Mouse (Mus musculus): ENCODE measurements around the gene Arhgap27.
A peak's percentile ranks its signal among the peaks of the same experiment; 100 is the strongest.
"Not testable (repeated sequence)": the region's sequence is repeated elsewhere in the genome, so short reads cannot be mapped to it uniquely, and the experiment has no call there.

Gene Arhgap27

GRCm38 (mm10) chr11:103363214-103364148 lies at the start of gene Arhgap27:
Arhgap27 (minus strand) TSS chr11:103363692.
- peak; percentile 38 to 44 for DNase-seq

- no peak for DNase-seq
Measured at GRCm38 (mm10) chr11:103412950-103413423, 49.5 kb upstream of the Arhgap27 start.

DNA sequence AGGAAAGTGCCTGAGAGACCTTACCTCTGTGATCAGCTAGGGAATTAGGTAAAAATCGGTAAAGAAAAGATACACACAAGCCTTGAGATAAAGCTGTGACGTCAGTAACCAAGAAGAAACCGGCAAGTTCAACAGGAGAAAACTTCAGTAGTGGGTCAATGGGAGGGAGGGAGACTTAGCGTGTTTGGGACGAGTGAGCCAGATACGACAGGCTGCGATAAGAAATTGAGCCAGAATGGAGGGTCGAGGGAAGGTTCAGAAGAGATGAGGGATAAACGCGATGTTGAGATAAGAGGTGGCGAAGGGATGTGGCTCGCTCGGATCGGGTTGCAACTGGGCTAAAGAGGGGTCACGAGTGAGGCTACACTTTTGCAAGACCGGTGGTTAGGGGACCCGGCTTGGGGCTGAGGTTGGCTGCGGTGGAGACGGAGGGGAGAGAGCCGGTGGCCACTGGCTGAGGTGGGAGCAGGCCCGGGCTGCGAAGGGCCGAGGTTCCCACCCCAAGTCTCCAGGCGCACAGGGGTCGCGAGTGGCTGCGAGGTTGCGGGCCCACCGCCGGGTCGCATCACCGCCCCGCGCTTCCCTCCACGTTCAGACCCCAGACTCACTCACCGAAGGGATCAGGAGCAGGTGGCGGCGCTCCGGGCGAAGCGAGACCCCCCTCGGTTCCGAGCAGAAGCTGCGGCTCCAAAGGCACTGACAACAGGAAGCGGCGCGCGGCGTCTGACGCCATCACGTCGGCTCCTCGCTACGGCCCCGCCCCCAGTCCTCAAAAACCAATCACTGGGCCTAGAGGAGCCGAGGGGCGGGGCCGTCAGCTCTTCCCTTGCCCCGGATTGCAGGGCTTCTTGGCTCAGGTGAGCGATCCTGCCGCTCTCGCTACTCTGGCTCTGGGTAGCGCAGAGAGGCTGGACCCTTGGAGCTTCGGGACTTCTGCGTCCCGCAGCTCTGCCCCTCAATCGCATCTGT lies 48.8 kb upstream of the Arhgap27 start, which contains the start of gene Plekhm1:
Gene Plekhm1, minus strand, starts transcription at position 707 of the 969 bp plus-strand sequence.
- DNase-seq = peak; percentile 98 to 99

GRCm38 (mm10) chr11:103411301-103411700 lies 47.8 kb upstream of the Arhgap27 start:
- no peak for DNase-seq

DNA sequence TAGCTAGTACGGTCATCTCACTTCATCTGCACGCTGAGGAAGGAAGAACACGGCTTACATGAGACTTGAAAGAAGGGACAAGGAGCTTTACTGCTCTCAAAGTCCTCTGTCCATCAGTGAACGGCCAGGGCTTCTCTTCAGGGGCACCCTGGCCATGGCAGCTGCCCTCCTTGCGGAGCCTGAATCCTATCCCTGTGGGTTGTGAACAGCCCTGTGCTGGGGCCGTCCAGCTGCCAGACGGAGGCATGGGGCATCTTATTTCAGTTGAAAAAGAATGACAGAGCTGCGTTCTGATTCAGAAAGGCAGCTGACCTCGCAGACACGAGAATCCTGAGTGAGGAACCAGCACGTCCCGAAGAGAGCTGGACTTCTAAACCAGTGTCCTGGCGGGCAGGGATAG lies 45.4 kb upstream of the Arhgap27 start:
- no peak for DNase-seq

- not testable (repeated sequence) for DNase-seq
Measured at GRCm38 (mm10) chr11:103407136-103407535, 43.6 kb upstream of the Arhgap27 start.

DNA sequence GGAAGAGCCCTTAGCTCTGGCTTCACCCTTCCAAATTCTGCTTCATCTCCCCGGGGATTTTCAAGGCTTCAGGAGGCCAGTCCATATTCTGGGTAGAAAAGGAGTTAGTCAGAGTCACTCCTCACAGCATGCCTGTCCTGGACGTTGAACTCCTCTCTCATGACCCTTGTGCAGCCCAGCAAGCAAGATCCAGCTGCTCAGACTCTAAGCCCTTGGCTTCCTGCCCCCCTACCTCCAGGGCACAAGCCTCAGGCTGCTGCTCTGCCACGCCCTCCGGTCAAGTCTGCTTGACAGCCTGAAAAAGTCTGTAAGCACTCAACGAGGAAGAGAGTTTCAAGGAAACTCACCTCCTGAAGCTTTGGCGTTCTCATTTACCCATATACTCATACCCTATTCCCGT lies 43.1 kb upstream of the Arhgap27 start:
- no peak for DNase-seq

- DNase-seq = no peak
Measured at GRCm38 (mm10) chr11:103405814-103406213, 42.3 kb upstream of the Arhgap27 start.

- DNase-seq = no peak
Measured at GRCm38 (mm10) chr11:103404618-103405017, 41.1 kb upstream of the Arhgap27 start.

DNA sequence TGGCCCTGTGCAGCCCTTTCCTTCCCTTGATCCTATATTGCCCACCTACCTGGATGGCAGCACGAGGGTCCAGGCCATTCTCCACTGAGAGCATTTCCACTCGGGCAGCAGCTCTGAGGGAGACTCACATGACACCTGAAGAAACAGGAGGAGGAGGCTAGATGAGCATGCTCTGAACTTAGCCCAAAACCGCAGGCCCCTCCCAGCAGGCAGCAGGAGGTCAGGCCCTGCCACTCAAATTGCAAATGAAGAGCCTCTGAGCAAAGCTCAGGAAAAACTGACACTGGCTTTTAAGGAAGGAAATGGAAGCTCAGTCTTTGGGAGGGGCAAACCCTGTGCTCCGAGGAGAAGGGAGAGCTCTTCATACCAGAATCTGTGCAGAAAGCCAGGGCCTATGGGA lies 40.3 kb upstream of the Arhgap27 start:
- DNase-seq = no peak

- no peak for DNase-seq
Measured at GRCm38 (mm10) chr11:103402738-103403137, 39.2 kb upstream of the Arhgap27 start.

DNA sequence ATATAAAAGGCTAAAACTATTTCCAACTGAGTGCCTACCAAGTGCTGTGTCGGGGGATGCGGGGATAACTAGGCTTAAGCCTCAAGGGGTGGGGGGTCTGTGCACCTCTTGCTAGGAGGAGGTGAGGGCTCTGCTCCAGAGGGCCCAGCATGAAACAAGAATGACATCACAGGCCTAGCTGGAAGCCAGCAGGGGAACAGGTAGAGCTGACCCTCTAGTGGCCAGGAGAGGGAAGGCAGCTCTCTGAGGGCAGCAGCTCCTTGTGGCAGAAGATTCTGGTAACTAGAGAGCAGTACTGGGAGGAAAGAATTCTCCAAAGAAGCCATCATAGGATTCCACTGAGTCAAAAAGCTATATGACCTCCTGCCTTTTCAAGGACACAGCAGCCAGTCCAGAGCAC lies 38.7 kb upstream of the Arhgap27 start:
- peak; percentile 47 to 51 for DNase-seq

DNA sequence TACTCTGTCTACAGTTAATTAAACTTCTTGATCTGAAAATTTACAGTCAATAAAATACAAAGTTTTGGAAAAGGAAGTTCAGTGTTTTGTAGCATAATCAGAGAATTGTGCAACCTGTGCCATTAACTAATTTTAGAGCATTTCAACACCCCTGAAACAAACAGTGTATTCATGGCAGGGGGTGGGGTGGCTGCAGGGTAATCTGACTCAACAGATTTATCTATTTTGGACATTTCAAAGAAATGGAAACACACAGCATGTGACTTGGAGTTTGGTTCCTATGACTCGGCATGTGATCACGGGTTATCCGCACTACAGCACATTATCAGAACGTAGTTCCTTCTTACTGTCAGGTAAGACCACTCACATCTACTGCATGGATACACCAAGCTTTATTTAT lies 36.5 kb upstream of the Arhgap27 start:
- DNase-seq = no peak

DNA sequence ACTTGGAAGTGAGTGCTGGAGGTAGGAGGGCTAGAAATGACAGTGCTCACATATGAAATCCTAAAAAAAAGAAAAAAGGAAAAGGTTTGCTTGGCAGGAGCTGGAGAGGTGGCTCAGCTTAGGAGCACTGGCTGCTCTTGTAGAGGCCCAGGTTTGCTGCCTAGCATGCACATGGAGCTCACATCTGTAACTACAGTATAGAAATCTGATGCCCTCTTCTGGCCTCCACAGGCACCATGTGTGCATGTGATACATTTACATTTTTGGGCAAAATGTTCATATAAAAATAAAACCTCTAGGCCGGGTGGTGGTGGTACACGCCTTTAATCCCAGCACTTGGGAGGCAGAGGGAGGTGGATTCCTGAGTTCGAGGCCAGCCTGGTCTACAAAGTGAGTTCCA lies 35.6 kb upstream of the Arhgap27 start:
- no peak for DNase-seq

- DNase-seq = no peak
Measured at GRCm38 (mm10) chr11:103396682-103397081, 33.2 kb upstream of the Arhgap27 start.

GRCm38 (mm10) chr11:103396236-103396635 lies 32.7 kb upstream of the Arhgap27 start:
- no peak for DNase-seq

DNA sequence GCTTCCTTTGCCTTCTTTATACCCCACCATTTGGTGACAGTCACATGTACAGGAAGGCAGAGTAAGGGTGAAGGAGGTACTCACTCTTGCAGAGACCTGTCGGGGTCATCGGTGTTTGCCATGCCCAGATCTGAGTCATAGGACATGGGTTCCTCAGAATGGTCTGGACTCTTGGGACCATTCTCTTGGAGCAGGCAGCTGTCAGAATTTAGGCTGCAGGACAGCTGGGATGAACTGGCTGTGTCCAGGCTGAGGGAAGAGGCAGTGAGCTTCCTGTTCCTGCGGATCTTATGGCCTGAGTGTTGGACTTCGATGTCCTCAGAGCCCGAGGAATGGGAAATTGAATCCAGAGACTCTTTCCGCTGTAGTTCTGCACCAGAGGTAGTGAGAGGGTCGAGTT lies 31.1 kb upstream of the Arhgap27 start:
- no peak for DNase-seq

GRCm38 (mm10) chr11:103394025-103394424 lies 30.5 kb upstream of the Arhgap27 start:
- DNase-seq = no peak

DNA sequence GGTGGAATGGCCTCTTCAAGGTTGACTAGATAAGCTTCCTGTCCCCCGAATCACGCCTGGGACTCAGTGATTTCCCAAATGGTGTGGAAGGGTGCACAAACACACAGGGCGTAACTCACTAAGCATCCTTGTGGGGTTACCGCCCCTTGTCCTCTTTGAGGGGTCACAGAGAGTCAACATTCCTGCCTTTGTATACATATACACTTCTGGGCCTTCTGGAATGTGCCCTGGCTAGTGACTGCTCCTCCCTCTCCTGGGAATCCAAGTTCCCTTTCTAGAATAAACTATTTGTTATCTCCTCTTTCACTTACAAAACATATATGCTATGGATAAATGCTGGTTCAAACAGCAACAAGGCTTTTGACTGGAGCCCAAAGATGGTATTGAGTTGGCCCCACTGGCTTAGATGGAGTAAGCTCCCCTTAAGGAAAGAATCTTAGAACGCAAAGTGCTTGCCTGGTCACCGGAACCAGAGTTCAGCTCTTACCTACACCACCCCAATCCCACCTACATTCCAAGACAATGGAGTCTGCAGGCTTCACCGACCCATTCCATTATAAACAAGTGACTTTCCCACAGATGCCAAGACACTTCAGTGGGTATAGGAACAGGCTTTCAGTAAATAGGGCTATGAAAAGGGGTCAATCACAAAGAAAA lies 24.5 kb upstream of the Arhgap27 start:
- DNase-seq = no peak

DNA sequence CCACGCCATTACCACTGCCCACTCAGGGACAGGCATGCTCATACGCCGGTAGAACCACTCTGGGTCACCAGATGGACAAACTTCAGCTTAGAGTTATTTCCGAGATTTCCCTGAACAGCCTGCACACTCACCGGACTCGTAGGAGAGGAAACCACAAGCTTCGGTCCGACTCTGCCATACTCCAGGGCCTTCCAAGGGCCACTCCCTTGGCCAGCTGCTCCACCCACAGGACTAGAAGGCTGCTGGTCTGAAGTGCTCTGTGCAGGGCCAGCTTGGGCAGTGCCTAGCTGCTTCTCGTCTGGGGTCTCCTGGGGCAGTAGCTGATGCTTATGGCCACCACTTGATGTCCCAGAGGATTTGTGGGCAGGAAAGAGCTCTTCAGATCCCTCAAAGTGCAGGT lies 23.3 kb upstream of the Arhgap27 start:
- no peak for DNase-seq

GRCm38 (mm10) chr11:103381956-103382613 lies 18.6 kb upstream of the Arhgap27 start:
- DNase-seq = no peak

GRCm38 (mm10) chr11:103381505-103381904 lies 18.0 kb upstream of the Arhgap27 start:
- no peak for DNase-seq

Measured in cerebellum, postnatal 10 days (tissue).